Mouse (Mus musculus): ENCODE data around the gene Exosc5. TPM values are rescaled to one million over a fixed set of nuclear protein-coding genes. Genes with fewer than 3 reads are reported as not detected.

Exosc5 gene
- polyA plus RNA-seq, 1 experiment from 2014 or later = 39.5 TPM

DNA sequence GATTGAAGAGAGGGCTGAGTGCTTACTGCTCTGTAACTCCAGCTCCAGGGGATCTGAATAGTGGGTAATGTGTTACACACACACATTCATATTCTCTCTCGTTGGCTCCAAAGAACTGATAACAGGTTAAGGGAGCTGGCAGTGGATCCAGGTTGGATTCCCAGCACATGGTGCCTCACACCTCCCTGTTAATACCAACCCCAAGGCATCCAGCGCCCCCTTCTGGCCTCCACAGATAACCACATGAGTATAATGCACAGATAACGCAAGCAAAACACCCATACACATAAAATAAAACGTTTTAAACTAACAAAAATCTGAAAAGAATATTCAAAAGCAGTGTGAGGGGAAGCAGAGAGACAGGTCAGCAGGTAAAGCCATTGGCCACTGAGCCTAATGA lies 13.5 kb downstream of the Exosc5 start:
- H3K9ac ChIP-seq (ENCODE audit: low read depth, low read length) = no peak overlapping the region
- no peak overlapping the region for H3K4me2 ChIP-seq (ENCODE audit: low read length)
- no peak for ATAC-seq
- 62% methylated on average over 4 of the region's 4 CpGs for WGBS
- H3K27me3 ChIP-seq (replicated peaks; ENCODE audit: control insufficient read depth, insufficient read depth, low read length) = peaks cover 7% of the 10 kb centered on the region; the same call in 1 of the 2 replicates
- H3K4me1 ChIP-seq (ENCODE audit: control insufficient read depth, insufficient read depth, low read depth, low read length) = peaks cover 4% of the 10 kb centered on the region; the same call in 1 of the 2 replicates
- H3K4me3 ChIP-seq (ENCODE audit: low read length) = no peak overlapping the region
- H3K27ac ChIP-seq (ENCODE audit: low read depth, low read length) = no peak overlapping the region
- H3K36me3 ChIP-seq (ENCODE audit: control insufficient read depth, insufficient read depth, low read length) = peaks cover 7% of the 10 kb centered on the region
- H3K9me3 ChIP-seq (ENCODE audit: control insufficient read depth, low read length) = no peaks in the 10 kb centered on the region

DNA sequence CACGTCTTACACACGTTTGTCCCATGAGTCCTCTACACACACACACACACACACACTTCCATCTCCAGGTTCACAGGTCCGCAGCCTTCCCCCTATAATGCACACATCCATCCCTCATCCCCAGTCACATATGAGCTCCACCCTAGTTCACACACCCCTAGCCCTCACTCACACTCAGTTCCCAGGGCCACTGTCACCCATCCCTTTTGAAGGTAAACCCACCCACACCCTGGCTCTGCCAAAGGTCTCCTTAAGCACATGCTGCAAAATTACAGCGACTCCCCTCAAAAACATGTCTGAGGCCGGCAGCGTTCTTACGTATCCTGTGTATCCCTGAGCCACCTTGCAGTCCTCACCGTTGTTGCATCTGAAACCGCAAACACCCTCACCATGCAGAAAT lies 15.3 kb downstream of the Exosc5 start:
- Histone ChIP-seq H3K9me3 (ENCODE audit: control insufficient read depth, low read length) (no peaks in the 10 kb centered on the region), H3K27ac (ENCODE audit: low read depth, low read length) (0 out of 2 replicates have a peak overlapping the region, but pooled peaks have one; percentile 17), H3K4me2 (ENCODE audit: low read length) (peak overlapping the region; percentile 47), H3K4me1 (ENCODE audit: control insufficient read depth, insufficient read depth, low read depth, low read length) (peaks cover 4% of the 10 kb centered on the region; the same call in 1 of the 2 replicates), H3K9ac (ENCODE audit: low read depth, low read length) (peak overlapping the region; percentile 50), H3K27me3 (replicated peaks; ENCODE audit: control insufficient read depth, insufficient read depth, low read length) (peaks cover 9% of the 10 kb centered on the region), H3K4me3 (ENCODE audit: low read length) (peak overlapping the region; percentile 41), H3K36me3 (ENCODE audit: control insufficient read depth, insufficient read depth, low read length) (no peaks in the 10 kb centered on the region; the same call in 1 of the 2 replicates)
- WGBS = 27% methylated on average over 9 of the region's 9 CpGs
- peak; percentile 12; the same call in 1 of the 2 replicates for ATAC-seq

DNA sequence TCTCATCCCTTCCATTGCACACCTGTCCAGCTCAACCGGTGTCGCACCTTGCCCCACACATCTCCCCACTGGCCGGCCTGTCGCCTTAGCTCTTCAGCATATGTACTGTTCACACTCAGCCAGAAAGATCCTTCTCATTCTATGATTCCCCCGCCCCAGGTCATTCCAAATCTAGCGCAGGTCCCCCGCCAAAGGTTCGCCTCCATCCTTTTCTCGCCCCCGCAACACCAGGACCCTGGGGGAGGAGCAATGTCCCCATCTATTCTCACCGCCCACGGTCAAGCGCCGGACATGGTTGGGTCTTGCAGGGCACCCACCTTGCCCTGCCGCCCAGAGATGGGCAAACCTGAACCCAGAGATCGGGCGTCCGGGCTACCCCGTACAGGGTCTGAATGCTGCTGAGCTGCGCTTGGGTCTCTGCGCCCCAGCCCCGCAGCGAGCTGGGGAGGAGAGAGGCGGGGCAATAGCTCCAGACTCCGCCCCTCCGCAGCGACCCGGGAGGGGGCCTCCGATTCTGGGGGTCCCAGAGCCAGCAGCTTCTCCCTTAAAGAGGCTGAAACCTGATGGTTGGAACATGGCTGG lies 15.8 kb downstream of the Exosc5 start, which contains the start of gene Tmem91:
Gene Tmem91, minus strand, starts transcription at position 448 of the 582 bp plus-strand sequence.
- 0 out of 2 replicates have a peak within 1 kb of the TSS, but pooled peaks have one; percentile 17 for H3K27ac ChIP-seq (ENCODE audit: low read depth, low read length)
- H3K36me3 ChIP-seq (ENCODE audit: control insufficient read depth, insufficient read depth, low read length) = no peaks in the 10 kb centered on the region
- H3K4me3 ChIP-seq (ENCODE audit: low read length) = peak within 1 kb of the TSS; percentile 41
- peaks cover 9% of the 10 kb centered on the region for H3K27me3 ChIP-seq (replicated peaks; ENCODE audit: control insufficient read depth, insufficient read depth, low read length)
- WGBS = 1% methylated on average over 25 of the region's 29 CpGs
- peak; percentile 75 for ATAC-seq
- H3K9me3 ChIP-seq (ENCODE audit: control insufficient read depth, low read length) = no peaks in the 10 kb centered on the region
- H3K9ac ChIP-seq (ENCODE audit: low read depth, low read length) = peak within 1 kb of the TSS; percentile 50
- H3K4me2 ChIP-seq (ENCODE audit: low read length) = peak within 1 kb of the TSS; percentile 47
- H3K4me1 ChIP-seq (ENCODE audit: control insufficient read depth, insufficient read depth, low read depth, low read length) = peaks cover 4% of the 10 kb centered on the region

DNA sequence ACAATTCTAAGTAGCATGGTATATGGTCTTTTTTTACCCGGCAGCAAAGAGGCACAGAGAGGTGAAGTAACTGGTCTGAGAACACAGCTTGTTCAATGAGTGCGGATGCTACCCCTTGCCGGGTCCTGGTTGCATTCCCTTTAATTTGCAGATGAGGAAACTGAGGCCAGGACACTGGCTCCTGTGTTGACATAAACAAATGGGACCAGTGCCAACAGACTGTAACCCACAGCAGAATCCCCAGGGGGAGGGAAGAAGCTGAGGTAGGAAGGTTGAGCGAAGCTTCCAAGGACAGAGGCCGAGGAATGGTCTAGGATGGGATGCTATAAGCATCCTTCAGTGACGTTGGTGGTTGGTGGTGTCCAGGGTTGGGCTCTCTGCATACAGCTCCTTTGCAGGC lies 16.4 kb downstream of the Exosc5 start:
- Histone ChIP-seq H3K4me2 (ENCODE audit: low read length) (peak overlapping the region; percentile 47), H3K27ac (ENCODE audit: low read depth, low read length) (no peak overlapping the region), H3K4me3 (ENCODE audit: low read length) (peak overlapping the region; percentile 41), H3K36me3 (ENCODE audit: control insufficient read depth, insufficient read depth, low read length) (no peaks in the 10 kb centered on the region), H3K9me3 (ENCODE audit: control insufficient read depth, low read length) (no peaks in the 10 kb centered on the region), H3K27me3 (replicated peaks; ENCODE audit: control insufficient read depth, insufficient read depth, low read length) (peaks cover 9% of the 10 kb centered on the region), H3K9ac (ENCODE audit: low read depth, low read length) (peak overlapping the region; percentile 50), H3K4me1 (ENCODE audit: control insufficient read depth, insufficient read depth, low read depth, low read length) (peaks cover 9% of the 10 kb centered on the region)
- 44% methylated on average over 6 of the region's 6 CpGs for WGBS
- peak; percentile 10; the same call in 1 of the 2 replicates for ATAC-seq

DNA sequence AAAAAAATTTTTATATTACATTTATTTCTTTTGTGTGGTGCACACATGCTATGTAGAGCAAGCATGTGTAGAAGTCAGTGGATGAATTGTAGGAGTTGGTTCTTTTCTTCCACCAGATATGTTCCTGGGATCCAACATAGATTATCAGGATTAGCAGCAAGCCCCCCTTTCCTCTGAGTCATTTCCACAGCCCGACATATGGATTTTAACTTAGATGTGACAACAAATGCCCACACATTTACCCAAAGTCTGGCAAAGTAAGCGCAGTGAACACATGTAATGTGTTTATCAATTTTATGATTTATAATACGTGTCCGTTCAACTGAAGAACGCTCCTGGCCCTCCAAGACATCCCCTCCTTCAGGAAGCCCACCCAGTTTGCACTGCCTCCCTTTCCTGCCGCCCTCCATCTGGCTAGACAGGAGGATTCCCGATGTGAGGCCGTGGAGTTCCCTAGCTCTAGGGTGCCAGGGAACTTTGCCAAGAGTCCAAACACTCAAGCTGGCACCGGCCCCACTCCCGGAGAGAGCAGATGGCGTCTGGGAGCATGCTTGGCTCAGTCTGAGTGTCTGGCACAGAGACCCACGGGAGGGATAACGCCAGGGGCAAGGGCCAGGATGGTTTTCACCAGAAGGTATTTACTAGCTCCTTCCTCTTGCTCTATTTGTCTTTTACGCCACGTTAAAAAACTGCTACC lies 17.3 kb downstream of the Exosc5 start:
- Histone ChIP-seq H3K27ac (ENCODE audit: low read depth, low read length) (peak overlapping the region; percentile 65), H3K36me3 (ENCODE audit: control insufficient read depth, insufficient read depth, low read length) (no peaks in the 10 kb centered on the region), H3K4me1 (ENCODE audit: control insufficient read depth, insufficient read depth, low read depth, low read length) (peaks cover 9% of the 10 kb centered on the region), H3K27me3 (replicated peaks; ENCODE audit: control insufficient read depth, insufficient read depth, low read length) (peaks cover 9% of the 10 kb centered on the region), H3K9ac (ENCODE audit: low read depth, low read length) (no peak overlapping the region; the same call in 1 of the 2 replicates), H3K9me3 (ENCODE audit: control insufficient read depth, low read length) (no peaks in the 10 kb centered on the region), H3K4me3 (ENCODE audit: low read length) (no peak overlapping the region), H3K4me2 (ENCODE audit: low read length) (peak overlapping the region; percentile 17; the same call in 1 of the 2 replicates)
- peak; percentile 46 for ATAC-seq
- 32% methylated on average over 15 of the region's 15 CpGs for WGBS

DNA sequence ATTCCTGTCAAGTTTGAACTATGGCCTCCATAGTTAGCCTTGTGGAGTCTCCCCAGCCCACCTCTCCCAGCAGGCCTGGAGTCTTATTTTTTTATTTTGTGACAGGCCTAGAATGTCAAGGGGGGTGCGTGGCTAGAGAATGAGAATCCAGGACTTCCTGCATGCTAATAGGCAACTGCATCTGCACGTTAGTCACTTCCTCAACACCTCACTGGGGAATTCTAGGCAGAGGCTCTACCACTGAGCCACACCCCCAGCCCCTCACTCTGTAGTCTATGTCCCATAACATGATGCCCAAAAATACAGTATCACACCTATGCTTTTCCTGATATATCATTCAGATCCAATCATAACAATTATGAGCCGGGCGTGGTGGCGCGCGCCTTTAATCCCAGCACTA lies 18.0 kb downstream of the Exosc5 start:
- 85% methylated on average over 7 of the region's 7 CpGs for WGBS
- no peak overlapping the region for H3K4me2 ChIP-seq (ENCODE audit: low read length)
- H3K27ac ChIP-seq (ENCODE audit: low read depth, low read length) = peak overlapping the region; percentile 65
- H3K9ac ChIP-seq (ENCODE audit: low read depth, low read length) = no peak overlapping the region
- peaks cover 9% of the 10 kb centered on the region for H3K27me3 ChIP-seq (replicated peaks; ENCODE audit: control insufficient read depth, insufficient read depth, low read length)
- no peaks in the 10 kb centered on the region for H3K36me3 ChIP-seq (ENCODE audit: control insufficient read depth, insufficient read depth, low read length)
- H3K9me3 ChIP-seq (ENCODE audit: control insufficient read depth, low read length) = no peaks in the 10 kb centered on the region
- ATAC-seq = no peak
- no peak overlapping the region for H3K4me3 ChIP-seq (ENCODE audit: low read length)
- H3K4me1 ChIP-seq (ENCODE audit: control insufficient read depth, insufficient read depth, low read depth, low read length) = peaks cover 13% of the 10 kb centered on the region

DNA sequence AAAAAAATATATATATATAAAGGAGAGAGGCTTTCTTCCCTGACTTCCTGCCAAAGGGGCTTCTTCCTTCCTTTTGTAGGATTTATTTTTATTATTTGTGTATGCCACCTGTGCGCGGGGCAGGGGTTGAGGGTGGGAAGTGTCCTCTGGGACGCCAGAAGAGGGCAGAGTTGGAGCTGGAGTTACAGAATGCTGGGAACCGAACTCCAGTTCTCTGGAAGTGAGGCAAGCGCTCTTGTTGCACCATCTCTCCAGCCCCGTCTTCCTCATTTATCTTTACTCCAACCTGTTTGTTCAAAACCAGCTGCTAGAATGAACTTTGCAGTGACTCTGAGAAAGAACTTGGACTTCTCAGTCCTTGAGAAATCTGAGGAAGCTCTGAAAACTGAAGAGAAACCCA lies 21.0 kb downstream of the Exosc5 start:
- Histone ChIP-seq H3K9ac (ENCODE audit: low read depth, low read length) (peak overlapping the region; percentile 77), H3K36me3 (ENCODE audit: control insufficient read depth, insufficient read depth, low read length) (peaks cover 2% of the 10 kb centered on the region; the same call in 1 of the 2 replicates), H3K27ac (ENCODE audit: low read depth, low read length) (peak overlapping the region; percentile 98), H3K4me3 (ENCODE audit: low read length) (peak overlapping the region; percentile 77), H3K4me1 (ENCODE audit: control insufficient read depth, insufficient read depth, low read depth, low read length) (peaks cover 16% of the 10 kb centered on the region), H3K4me2 (ENCODE audit: low read length) (peak overlapping the region; percentile 59), H3K27me3 (replicated peaks; ENCODE audit: control insufficient read depth, insufficient read depth, low read length) (peaks cover 2% of the 10 kb centered on the region; the same call in 1 of the 2 replicates), H3K9me3 (ENCODE audit: control insufficient read depth, low read length) (no peaks in the 10 kb centered on the region)
- WGBS = 7% methylated on average over 6 of the region's 6 CpGs
- ATAC-seq = no peak

DNA sequence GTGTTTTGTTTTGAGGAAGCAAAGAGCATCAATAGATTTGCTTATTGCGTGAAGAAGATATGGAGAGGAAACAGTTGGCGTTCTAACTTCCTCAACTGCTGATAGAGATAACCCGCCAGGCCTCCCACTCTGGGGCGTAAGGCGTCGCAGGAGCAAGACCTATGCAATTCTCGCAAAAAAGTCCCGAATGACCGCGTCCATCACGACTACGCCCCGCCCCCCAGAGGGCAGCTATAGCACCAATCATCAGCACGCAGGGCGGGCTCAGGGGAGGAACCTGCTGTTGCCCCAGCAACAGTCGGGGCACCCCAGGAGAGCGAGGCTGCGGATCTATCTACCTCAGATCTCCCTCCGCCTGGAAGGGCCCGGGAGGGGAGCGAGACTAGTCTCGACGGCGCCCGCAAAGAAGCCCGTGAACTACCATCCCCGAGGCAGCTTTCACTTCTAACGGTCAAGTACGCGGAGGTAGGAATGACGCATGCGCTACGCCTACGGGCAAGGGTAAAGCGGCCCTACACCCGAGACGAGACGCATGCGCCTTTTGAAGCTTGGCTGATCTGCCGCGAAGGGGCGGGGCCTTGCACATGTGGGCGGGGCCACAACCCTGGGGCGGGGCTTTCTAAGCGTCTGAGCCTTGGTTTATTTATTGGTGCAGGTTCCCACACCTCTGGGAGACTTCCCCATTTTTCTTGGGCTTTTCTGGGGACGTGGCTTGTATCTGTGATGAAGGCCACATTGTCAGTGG lies 21.7 kb downstream of the Exosc5 start, which contains the start of gene B9d2:
Gene B9d2, plus strand, starts transcription at position 267 of the 745 bp plus-strand sequence.
- Histone ChIP-seq H3K36me3 (ENCODE audit: control insufficient read depth, insufficient read depth, low read length) (peaks cover 2% of the 10 kb centered on the region; the same call in 1 of the 2 replicates), H3K4me2 (ENCODE audit: low read length) (peak within 1 kb of the TSS; percentile 59), H3K9me3 (ENCODE audit: control insufficient read depth, low read length) (no peaks in the 10 kb centered on the region), H3K4me1 (ENCODE audit: control insufficient read depth, insufficient read depth, low read depth, low read length) (peaks cover 16% of the 10 kb centered on the region), H3K4me3 (ENCODE audit: low read length) (peak within 1 kb of the TSS; percentile 77), H3K9ac (ENCODE audit: low read depth, low read length) (peak within 1 kb of the TSS; percentile 77), H3K27ac (ENCODE audit: low read depth, low read length) (peak within 1 kb of the TSS; percentile 98), H3K27me3 (replicated peaks; ENCODE audit: control insufficient read depth, insufficient read depth, low read length) (peaks cover 7% of the 10 kb centered on the region)
- ATAC-seq = peak; percentile 94
- under 1% methylated on average over 46 of the region's 46 CpGs for WGBS

Data from hindbrain, embryonic 16.5 days (tissue).